8 mouse cellular contexts compared by ENCODE assay signal in genomic region chr1:164248465-164249331, GRCm38 (mm10). TPM values are rescaled to one million over a fixed set of nuclear protein-coding genes. Genes with fewer than 3 reads are reported as not detected.
DNase-seq lines count a peak whose midpoint lies in the region; ATAC-seq lines count a peak whose summit lies in the region.

TSS of gene Slc19a2 (plus strand) at chr1:164249046.

- DNase-seq in adrenal gland, adult (ENCODE audit: inconsistent age in 2 of 2, low spot score in 1 of 2), result peak; percentile 99
- peak; percentile 99 for DNase-seq in embryo, embryonic 10.5 days (ENCODE audit: low spot score)
- DNase-seq in gastrocnemius, postnatal 14 days, result peak; percentile 99
- peak; percentile 96 to 98 for DNase-seq in left cerebral cortex, postnatal 10 days (ENCODE audit: extremely low spot score in 1 of 2, low spot score in 2 of 2)
- peak; percentile 96 for DNase-seq in right cerebral cortex, postnatal 25 days
- DNase-seq in urinary bladder, postnatal 4 days (ENCODE audit: low spot score in 2 of 2), result peak; percentile 97 to 99

- intact Hi-C loops in gastrocnemius, postnatal 14 days (cut with DNase I; ENCODE audit: low total_unique reads), result no loop called here
- intact Hi-C loops in left cerebral cortex, postnatal 10 days (cut with DNase I), result no loop called here

- peak; percentile 90 for ATAC-seq in inflammation-experienced regulatory T-cells, adult 6 months
- peak; percentile 91 for ATAC-seq in megakaryocyte-erythroid progenitor cell, adult 5-6 weeks (replicated peaks; ENCODE audit: low FRiP score, low TSS enrichment, poor library complexity, severe bottlenecking)

RNA-seq across cellular contexts. Expression of gene Slc19a2, which starts in this region (rescaled TPM):
- 1 to 10 TPM; 1.8 to 2.6 TPM for total RNA-seq in gastrocnemius, postnatal 14 days (2021)
- 1 to 10 TPM; 1.3 to 2.1 (median 1.6) TPM for polyA plus RNA-seq in inflammation-experienced regulatory T-cells, adult 6 months (2017; shearing (Covaris generic))
- 10 to 100 TPM in 1 of 2 experiments, 1 to 10 TPM in 1; 9.0 to 12.6 TPM for total RNA-seq in left cerebral cortex, postnatal 10 days (2021)
- total RNA-seq in megakaryocyte-erythroid progenitor cell, adult 5-6 weeks (2014; fragmentation: Nextera tagmentation), result 11.2 and 12.1 TPM in 2 replicates
- total RNA-seq in megakaryocyte-erythroid progenitor cell, adult 5-6 weeks (2017), result 7.7 and 9.4 TPM in 2 replicates

Comparison
In these comparisons a context has a peak if more than half of its experiments do, and no peak if none do; other contexts are left out.
1. Peak in every context shown above with its lines: DNase-seq and ATAC-seq.